Mouse (Mus musculus): ENCODE measurements around the gene Rbfox3.
"Not testable (repeated sequence)": the region's sequence is repeated elsewhere in the genome, so short reads cannot be mapped to it uniquely, and the experiment has no call there.

Rbfox3 gene

GRCm38 (mm10) chr11:118825280-118826094 is 85.9 kb downstream of the Rbfox3 start:
- intact Hi-C loops (cut with DNase I), result no loop called here

GRCm38 (mm10) chr11:118821353-118821752 is 90.0 kb downstream of the Rbfox3 start:
- intact Hi-C loops (cut with DNase I), result no loop called here

DNA sequence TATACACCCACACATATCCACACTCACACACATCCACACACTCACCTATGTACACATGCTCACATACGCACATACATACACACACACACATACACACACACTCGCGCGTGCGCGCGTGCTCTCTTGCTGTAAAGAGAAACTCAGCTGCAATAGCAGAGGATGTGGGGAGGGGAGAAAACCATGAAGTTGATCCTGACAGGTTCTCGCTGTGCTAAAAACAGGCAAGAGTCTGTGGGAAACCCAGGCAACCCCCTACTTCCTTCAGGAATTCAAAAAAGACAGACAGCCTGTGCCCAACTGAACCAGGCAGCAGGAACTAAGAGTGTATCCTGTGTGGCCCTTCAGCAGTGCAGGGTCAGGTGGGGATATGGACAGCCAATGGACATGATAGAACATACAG is 92.9 kb downstream of the Rbfox3 start:
- intact Hi-C loops (cut with DNase I), result no loop called here

- intact Hi-C loops (cut with DNase I), result no loop called here
Observed at GRCm38 (mm10) chr11:118815118-118815517, 96.3 kb downstream of the Rbfox3 start.

DNA sequence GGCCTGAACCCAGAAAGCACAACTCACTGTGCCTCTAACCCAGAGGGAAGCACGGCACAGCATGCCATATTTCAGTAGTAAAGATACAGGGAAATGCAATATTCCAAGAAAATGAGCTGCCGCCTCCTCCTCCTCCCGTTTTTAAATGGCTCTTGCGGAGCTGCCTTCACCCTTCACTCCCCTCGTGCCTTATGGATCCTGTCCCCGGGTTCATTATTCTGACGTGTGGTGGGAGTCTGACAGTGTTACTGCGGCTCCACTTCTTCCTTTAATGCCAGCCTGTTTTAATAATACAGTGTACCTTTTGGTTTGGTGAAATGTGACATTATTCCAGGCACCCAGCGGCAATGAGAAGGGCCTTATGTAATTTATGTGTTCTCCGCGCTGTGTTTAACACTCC is 97.5 kb downstream of the Rbfox3 start:
- intact Hi-C loops (cut with DNase I), result no loop called here

GRCm38 (mm10) chr11:118811404-118811803 is 100.0 kb downstream of the Rbfox3 start:
- intact Hi-C loops (cut with DNase I), result no loop called here

DNA sequence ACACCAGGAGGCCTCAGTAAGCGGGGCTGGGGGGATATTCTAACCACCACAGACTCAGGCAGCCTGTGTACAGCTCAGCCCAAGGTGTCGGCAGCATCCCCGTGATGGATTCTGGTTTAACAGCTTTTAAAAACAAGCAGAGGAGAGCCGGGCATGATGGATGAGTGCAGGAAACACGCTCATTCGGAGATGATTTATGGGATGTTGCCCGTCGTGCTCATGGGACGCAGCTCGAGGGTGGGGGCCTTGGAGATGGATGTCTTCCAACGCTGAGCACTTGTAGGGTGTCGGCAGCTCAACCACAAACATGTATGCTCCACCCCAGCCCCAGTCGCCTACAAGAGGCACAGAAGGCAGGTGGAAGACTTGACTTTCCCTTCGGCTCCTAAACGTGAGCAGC is 103.9 kb downstream of the Rbfox3 start:
- intact Hi-C loops (cut with DNase I), result no loop called here

- intact Hi-C loops (cut with DNase I), result no loop called here
Observed at GRCm38 (mm10) chr11:118794856-118795602, 116.4 kb downstream of the Rbfox3 start.

- intact Hi-C loops (cut with DNase I), result no loop called here
Observed at GRCm38 (mm10) chr11:118793639-118794021, 117.8 kb downstream of the Rbfox3 start.

DNA sequence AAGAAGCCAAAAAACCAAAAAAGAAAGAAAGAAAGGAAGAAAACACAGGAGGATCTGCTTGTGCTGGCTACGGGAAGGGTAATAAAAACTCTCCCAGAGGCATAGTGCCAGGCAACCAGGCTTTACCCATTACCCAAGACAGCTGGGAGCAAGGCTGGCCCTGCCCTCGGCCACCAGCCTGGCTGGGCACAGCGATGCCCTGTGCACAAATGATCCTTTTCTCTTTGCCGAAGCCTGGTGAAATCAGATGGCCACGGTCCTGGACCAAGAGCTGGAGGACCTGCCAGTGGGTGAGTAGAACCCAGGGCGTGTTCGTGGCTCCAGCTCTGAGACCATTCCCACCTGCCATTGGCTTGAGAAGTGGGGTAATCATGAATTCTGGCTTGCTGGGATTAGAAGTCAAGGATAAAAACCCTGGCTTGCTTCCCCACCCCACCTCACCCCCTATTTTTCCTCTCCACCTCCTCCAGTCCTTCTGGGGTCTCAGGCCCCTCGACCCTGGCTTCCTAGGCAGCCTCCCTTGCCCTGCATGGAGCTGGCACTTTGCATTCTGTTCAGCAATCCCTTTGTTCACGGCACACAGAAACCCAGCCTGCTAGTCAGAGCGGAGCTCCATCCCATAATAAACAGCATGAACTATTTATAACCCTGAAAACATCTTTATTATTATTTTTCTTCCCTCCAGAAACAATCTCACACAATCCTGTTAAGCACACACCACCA is 118.3 kb downstream of the Rbfox3 start:
- intact Hi-C loops (cut with DNase I), result no loop called here

DNA sequence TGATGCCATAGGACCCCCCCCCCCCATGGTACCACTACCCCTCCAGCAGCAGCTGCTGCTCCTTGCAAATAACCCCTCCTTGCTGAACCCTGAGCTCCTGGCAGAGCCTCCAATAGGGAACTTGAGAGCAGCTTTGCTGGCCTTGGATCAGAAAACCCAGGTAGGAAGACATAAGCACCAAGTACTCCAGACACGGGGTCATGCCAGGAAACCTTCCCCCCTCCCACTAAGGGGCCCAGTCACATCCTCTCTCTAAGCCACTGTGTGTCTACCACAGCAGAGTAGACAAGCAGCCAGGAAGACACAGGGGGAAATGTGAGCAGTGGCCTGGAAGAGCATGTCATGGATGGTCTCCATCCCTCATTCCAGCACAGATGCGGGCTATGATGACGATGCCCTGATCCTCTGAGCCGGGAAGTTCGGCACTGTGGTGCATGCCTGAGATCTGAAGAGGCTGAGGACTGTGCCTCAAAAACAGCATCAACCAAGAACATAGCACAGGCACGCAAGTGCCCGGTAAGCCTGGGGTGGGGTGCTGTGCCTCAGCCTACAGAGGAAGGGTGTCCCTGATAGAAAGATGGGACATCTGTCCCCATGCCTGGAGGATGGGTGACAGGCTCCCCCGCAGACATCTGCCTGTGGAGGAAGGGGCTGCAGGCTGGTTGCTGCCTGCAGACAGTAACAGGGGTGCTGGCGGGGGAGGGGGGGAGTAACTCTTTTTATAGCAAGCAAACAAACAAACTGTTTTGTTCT is 119.1 kb downstream of the Rbfox3 start:
- intact Hi-C loops (cut with DNase I), result no loop called here

DNA sequence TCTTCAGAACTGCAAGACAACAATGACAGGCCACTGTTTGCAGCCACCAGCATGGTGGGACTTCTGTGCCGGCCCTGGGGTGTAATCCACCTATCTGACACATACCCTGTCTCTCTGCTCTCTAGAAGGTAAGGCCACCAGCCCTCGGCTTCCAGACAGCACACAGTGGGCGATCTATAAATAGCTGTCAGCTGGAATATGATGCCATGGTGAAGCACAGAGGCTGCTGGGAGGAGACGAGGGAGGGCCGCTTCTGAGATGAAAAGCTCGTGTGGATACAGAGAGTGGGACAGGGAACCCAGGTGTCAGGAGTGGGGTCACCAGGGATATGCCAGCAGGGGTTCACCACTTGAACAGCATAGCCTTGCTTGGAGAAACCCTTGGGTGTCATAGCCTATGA is 120.0 kb downstream of the Rbfox3 start:
- intact Hi-C loops (cut with DNase I), result no loop called here

GRCm38 (mm10) chr11:118788091-118788490 is 123.3 kb downstream of the Rbfox3 start:
- intact Hi-C loops (cut with DNase I), result no loop called here

GRCm38 (mm10) chr11:118782677-118783076 is 128.7 kb downstream of the Rbfox3 start:
- intact Hi-C loops (cut with DNase I), result no loop called here

- intact Hi-C loops (cut with DNase I), result no loop called here
Observed at GRCm38 (mm10) chr11:118775753-118776152, 135.6 kb downstream of the Rbfox3 start.

GRCm38 (mm10) chr11:118774777-118775176 is 136.6 kb downstream of the Rbfox3 start:
- intact Hi-C loops (cut with DNase I), result not testable (repeated sequence)

GRCm38 (mm10) chr11:118773076-118773583 is 138.3 kb downstream of the Rbfox3 start:
- intact Hi-C loops (cut with DNase I), result no loop called here

GRCm38 (mm10) chr11:118771358-118771757 is 140.0 kb downstream of the Rbfox3 start:
- intact Hi-C loops (cut with DNase I), result no loop called here

- intact Hi-C loops (cut with DNase I), result no loop called here
Observed at GRCm38 (mm10) chr11:118770789-118771188, 140.6 kb downstream of the Rbfox3 start.

GRCm38 (mm10) chr11:118769542-118769941 is 141.9 kb downstream of the Rbfox3 start:
- intact Hi-C loops (cut with DNase I), result no loop called here

DNA sequence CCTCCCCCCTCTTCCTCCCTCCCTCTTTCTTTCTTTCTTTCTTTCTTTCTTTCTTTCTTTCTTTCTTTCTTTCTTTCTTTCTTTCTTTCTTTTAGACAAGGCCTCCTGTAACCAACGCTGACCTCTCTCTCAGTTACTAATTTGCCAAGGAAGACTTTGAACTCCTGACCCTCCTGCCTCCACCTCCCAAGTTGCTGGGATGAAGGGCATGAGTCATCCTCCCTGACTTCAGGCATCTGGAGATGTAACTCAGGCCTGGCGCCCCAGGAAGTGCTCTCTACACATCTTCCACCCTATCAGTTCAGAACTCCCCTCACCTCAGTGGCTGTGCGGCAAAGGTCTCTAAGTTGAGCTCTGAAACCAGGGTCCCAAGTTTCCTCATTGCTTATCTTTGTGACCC is 143.0 kb downstream of the Rbfox3 start:
- intact Hi-C loops (cut with DNase I), result no loop called here

All from adrenal gland (tissue).